Mouse (Mus musculus): ENCODE measurements around the gene Esf1. TPM values are rescaled to one million over a fixed set of nuclear protein-coding genes. Genes with fewer than 3 reads are reported as not detected.

Gene Esf1
- polyA plus RNA-seq, 1 experiment from 2014 or later = 25.4 TPM

Other genes with a start within 250 kb of the Esf1 start
- 2.8 to 6.1 TPM (median 3.5 TPM) in 3 replicates for gene Tasp1, start 103.8 kb downstream of the Esf1 start, polyA plus RNA-seq (2018)
- gene Gm17374, start 18.5 kb downstream of the Esf1 start, polyA plus RNA-seq (2018) = not detected in 3 replicates
- 5.3 to 11.6 TPM (median 7.9 TPM) in 3 replicates for gene Ndufaf5, start 85 bp upstream of the Esf1 start, polyA plus RNA-seq (2018)
- not detected in 3 replicates for gene Sel1l2, start 219.1 kb upstream of the Esf1 start, polyA plus RNA-seq (2018)
- gene Macrod2, start 224.7 kb upstream of the Esf1 start, polyA plus RNA-seq (2018) = 0.59 to 1.5 TPM (median 0.67 TPM) in 3 replicates